Mouse (Mus musculus) v-Abl transformed pro-B cells (cell line): ENCODE data around the gene Epha3.

ENCODE experiments used
- in situ Hi-C, 2 experiments: fragments of 400-800 bp; cut with MboI; formaldehyde crosslinking; loops; one replicate each; pipeline ENCODE4 v1.15.1; 2025; ENCODE audit not compliant: unreplicated experiment in 2 of 2

Epha3 gene

DNA sequence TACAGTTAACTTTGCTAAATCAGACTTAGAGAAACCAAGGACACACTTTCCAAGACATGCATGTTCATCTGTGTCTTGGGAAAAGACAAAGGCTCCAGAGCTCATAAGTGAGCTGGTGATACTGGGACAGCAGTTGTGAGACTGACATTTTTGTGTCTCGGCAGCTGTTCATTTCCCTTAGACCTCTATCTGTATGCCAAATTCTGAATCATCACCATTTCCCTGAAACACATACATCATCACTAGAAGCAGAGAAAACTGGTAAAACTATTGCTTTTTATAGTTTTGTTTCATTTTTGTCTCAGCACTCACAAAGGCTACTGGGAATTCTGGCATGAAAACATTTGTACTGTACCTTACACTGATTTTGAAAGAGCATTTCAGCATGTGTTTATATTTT, 70.2 kb downstream of the Epha3 start:
- in situ Hi-C loops = no loop called here

GRCm38 (mm10) chr16:63792084-63792483, 71.9 kb downstream of the Epha3 start:
- in situ Hi-C loops = no loop called here

- in situ Hi-C loops = no loop called here
Measured at GRCm38 (mm10) chr16:63783544-63783943, 80.4 kb downstream of the Epha3 start.

- in situ Hi-C loops = no loop called here
Measured at GRCm38 (mm10) chr16:63782101-63782500, 81.9 kb downstream of the Epha3 start.

DNA sequence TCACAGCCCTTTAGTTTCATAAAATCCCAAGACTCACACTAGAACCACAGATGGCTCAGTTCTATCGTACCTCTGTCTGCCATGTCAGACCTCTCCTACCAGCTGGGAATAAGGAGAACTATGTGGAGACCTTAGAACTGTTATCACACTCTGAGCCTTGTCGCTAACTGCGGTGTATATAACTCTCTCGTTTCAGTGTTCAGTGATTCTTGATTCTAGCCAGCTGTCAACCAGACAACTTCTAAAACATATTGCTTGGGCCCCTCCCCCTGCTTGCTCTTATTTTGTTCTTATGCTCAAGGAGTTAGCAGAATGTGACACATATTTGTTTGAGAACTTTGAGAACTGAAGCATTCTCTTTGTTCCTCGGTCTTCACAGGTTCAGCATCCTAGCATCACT, 83.8 kb downstream of the Epha3 start:
- in situ Hi-C loops = no loop called here

DNA sequence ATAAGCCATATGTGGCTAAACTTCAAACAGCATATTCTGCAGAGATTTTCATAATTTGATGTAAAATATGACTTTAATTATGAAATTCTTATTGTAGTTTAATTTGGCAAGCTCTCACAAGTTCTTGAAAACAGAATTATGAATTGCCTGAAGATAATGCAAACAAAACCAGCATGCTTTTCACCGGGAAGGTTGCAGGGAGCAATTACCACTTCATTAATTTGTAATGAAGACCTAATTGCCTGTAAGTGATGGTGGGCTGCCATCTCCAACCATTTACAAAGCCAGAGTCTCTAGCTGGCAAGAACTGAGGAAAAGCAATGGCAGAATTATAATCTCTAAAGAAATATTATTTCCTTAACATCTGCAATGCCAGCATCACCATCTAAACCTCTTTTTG, 86.2 kb downstream of the Epha3 start:
- in situ Hi-C loops = no loop called here

DNA sequence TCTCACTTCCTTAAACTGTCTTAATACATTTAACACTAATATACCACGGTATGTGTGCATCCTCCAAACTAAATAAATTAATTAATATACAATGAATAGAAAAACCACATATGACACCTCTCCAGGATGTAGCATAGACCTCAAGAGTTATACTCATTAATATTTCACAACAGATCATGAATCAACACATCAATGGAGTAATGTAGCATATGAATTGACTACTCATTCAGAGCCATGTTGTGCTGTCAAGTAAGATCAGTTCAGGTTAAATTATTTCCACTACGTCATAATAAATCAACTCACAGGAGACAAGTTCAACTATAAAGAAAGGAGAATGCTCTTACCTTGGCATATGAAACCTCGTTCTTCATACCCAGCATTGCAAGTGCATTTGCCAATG, 91.4 kb downstream of the Epha3 start:
- in situ Hi-C loops = no loop called here

DNA sequence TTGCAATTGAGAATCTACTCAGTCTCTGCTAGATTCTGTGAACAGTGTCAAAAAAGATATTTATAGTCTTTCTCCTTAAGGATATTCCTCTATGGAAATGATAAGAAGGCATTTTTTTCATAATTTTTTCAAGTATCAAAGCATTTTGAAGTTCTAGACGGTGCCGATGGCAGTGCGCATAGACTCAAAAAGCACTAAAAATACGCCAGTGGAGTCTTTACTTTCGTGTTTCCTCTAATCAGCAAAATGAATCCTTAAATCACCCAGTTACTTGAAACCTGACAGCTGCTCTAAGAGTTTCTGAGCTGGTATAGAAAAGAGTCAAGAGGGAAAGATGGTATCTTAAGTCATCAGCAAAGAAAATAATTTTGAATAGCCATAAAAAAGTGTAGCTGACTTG, 96.4 kb downstream of the Epha3 start:
- in situ Hi-C loops = no loop called here

DNA sequence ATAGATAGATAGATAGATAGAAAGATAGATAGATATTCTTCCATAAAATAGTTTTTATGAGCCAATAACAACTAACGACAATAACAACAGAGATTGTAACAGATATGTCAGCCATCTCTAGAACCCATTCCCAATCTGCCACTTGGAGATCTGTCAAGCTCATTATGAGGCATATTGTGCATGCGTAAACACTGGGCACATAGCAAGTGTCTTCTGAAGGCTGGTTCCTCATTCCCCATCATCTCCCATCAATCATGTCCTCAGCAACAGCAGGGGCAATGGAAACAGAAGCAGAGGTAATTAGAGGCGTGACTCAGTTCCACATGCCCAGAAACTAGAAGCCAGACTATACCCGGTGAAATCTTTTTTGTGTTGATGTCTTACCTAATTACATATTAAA, 102.8 kb downstream of the Epha3 start:
- in situ Hi-C loops = no loop called here

DNA sequence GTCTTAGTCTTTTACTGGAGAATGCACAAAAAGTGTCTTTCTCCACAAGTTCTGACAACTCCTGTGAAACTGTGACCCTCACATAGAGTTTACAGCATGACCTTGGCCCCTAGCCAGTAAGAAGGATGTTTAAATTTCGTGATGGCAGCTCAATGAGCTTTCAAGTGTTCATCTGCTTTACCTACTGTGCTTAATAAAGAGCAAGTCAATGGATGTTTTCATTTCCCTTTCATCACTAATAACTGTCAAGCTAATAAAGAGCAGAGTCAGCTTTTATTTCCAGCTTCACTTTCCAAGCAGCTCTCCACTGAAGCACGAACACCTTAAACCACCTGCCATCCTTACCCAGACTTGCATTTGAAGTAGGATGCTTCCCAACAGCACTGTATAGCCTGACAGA, 103.9 kb downstream of the Epha3 start:
- in situ Hi-C loops = no loop called here

DNA sequence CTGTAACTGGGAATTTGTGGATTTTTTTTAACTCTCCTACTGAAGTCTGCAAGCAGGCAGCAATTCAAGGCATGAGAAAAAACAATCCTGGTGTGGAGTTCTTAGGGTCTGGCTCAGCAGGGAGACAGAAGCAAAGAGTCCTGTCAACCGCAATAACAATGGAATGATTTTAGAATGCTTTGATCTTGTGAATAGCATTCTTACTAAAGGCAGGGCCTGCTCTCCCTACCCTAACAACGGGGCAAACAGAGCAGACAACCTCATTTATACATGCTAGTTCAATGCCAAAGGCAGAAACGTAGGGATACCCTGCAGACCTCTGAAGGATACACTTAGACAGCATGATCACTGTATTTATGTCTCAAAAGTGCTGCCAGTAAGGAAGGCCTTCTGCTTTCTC, 110.9 kb downstream of the Epha3 start:
- in situ Hi-C loops = no loop called here

- in situ Hi-C loops = no loop called here
Measured at GRCm38 (mm10) chr16:63747817-63748216, 116.2 kb downstream of the Epha3 start.

- in situ Hi-C loops = no loop called here
Measured at GRCm38 (mm10) chr16:63745465-63745864, 118.5 kb downstream of the Epha3 start.

- in situ Hi-C loops = no loop called here
Measured at GRCm38 (mm10) chr16:63743208-63743854, 120.6 kb downstream of the Epha3 start.

- in situ Hi-C loops = no loop called here
Measured at GRCm38 (mm10) chr16:63719235-63719634, 144.7 kb downstream of the Epha3 start.

DNA sequence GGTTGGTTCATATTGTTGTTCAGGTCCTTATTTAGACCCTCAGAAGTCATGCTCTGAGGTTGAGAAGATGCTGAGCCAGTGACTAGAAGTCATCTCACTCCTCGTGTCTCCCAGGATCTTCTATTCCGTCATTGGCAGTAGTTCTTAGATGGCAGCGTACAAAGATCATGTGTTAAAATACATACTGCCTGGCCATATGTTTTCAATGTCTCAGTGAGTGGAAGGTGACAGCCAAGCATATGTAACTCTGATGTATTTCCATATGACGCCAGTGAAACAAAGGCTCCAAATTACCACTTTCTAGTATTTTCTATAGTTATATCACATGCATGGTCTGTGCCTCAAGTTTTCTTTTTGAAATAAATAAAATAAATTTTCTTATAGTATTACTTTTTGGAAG, 146.7 kb downstream of the Epha3 start:
- in situ Hi-C loops = no loop called here

- in situ Hi-C loops = no loop called here
Measured at GRCm38 (mm10) chr16:63706912-63707868, 156.8 kb downstream of the Epha3 start.

DNA sequence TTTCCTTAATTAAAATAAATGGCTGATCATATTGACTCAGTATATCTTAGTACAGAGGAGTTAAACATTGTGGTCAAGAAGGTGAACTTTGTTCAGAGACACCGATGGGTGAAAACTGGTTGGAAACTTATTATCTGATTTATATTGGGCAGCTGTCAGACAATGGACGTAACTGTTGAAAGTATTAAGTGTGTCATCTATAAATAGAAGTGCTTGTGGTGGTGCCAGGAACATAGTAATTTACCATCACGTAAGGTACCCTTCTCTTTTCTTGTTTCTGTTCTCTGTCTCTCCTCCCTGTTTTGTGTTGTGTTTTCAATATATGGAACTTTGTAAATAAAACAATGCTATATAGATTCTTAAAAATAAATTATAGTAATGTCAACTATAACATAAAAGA, 174.6 kb downstream of the Epha3 start:
- in situ Hi-C loops = no loop called here

DNA sequence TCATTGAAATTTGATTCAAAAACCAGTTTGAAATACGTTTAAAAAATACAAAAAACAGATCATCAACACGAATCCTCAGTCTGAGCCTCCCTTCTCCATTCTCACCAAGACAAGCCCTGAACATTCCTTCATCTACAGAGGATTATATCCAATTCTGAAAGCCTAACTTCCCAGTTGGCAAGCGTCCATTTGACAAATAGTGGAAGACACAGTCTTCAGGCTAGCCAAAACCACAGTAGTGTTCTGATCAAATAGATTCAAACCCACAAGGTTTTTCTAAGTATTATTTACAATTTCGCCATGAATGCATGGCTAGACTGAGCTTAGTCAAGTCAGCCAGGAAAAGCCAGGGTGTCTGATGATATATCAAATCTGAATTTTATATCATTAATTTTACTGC, 179.8 kb downstream of the Epha3 start:
- in situ Hi-C loops = no loop called here

GRCm38 (mm10) chr16:63674426-63674825, 189.5 kb downstream of the Epha3 start:
- in situ Hi-C loops = no loop called here

DNA sequence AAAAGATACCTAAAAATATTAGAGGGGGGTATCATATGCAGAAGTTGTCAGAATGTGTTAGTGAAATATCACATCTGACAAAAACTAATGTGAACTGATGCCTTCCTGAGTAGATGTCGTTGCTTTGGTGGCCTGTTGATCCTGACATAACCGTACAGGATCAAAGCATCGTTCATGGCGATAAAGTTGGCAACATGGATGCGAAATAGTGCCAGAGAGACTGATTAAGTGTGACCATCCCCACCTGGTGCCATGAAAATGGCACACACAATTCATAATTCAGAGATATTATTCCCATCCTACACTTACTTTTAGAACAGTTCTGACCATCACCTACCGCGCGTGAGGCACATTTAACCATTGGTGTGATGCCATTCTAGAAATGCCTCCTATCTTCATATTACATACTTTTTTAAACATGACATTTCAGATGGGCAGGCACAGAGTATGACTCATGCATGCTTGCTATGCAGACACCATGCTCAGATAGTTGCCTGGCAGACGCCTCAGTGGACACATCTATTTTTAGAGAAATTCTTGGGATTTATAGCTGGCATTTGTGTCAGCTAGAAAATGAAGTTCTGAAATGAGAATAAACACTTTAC, 190.6 kb downstream of the Epha3 start:
- in situ Hi-C loops = no loop called here
